Mouse (Mus musculus) heart, embryonic 10.5 days (tissue): ENCODE measurements around the gene Olfr509. TPM values are rescaled to one million over a fixed set of nuclear protein-coding genes. Genes with fewer than 3 reads are reported as not detected.
"Not testable (repeated sequence)": the region's sequence is repeated elsewhere in the genome, so short reads cannot be mapped to it uniquely, and the experiment has no call there.

Experiments used
- DNase-seq: peaks from one replicate; pipeline ENCODE4 v3.0.0-alpha.2; 2017; ENCODE audit warnings: low spot score
- H3K27ac ChIP-seq: fragments of 300-500 bp; sonication (generic); 2 replicates; pipeline ENCODE4 v1.5.1; 2016; ENCODE audit warnings: mild to moderate bottlenecking
- H3K27me3 ChIP-seq: fragments of 300-500 bp; sonication (generic); 2 replicates; pipeline ENCODE4 v1.6.1; 2016; ENCODE audit warnings: mild to moderate bottlenecking; ENCODE audit not compliant: poor library complexity, insufficient read depth, severe bottlenecking
- H3K36me3 ChIP-seq: fragments of 300-500 bp; sonication (generic); 2 replicates; pipeline ENCODE4 v1.6.1; 2016; ENCODE audit warnings: mild to moderate bottlenecking, moderate library complexity
- H3K4me1 ChIP-seq: fragments of 300-500 bp; sonication (generic); 2 replicates; pipeline ENCODE4 v1.6.1; 2016; ENCODE audit warnings: mild to moderate bottlenecking
- H3K4me3 ChIP-seq: fragments of 300-500 bp; sonication (generic); 2 replicates; pipeline ENCODE4 v1.5.1; 2016; ENCODE audit warnings: mild to moderate bottlenecking, moderate library complexity
- H3K9me3 ChIP-seq: fragments of 300-500 bp; sonication (generic); 2 replicates; pipeline ENCODE4 v1.6.1; 2016; ENCODE audit warnings: mild to moderate bottlenecking, moderate library complexity
- WGBS: fragments of 180-500 bp; shearing (Covaris S2); methylation state at CpG from one replicate; pipeline ENCODE4 v1.1.7; 2016; 5-methylcytosine and 5-hydroxymethylcytosine counted together
- polyA plus RNA-seq: library from polyadenylated mRNA; unstranded; fragments of >200 nt; fragmentation: Nextera tagmentation; extraction: Ambion mirVana; gene quantifications from 2 replicates; pipeline ENCODE4 v1.2.1, GENCODE M21; 2016

The Olfr509 gene
- not detected in 2 replicates for polyA plus RNA-seq

DNA sequence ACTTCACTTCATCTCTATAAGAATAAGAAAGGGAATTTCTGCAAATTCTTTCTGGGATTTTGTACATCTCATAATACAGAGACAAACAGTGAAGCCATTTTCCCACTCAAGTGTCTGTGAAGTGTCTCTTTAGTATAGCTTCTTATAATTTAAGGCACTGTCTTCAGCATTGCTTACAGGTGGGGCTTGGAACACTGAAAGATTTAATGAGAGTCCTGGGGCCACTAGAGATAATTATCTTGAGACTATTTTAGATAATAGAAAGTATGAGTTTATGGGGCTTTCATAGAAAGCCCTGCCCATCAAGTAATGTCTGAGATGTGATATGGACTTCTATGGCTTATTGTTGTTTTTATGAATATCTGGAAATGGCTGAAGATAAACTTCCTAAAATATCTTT lies at the start of gene Olfr509:
Gene Olfr509, minus strand, starts transcription at position 101 of the 400 bp plus-strand sequence.
- Histone ChIP-seq H3K36me3 (no peaks in the 10 kb centered on the region), H3K4me1 (no peaks in the 10 kb centered on the region), H3K4me3 (no peak within 1 kb of the TSS), H3K27ac (no peak within 1 kb of the TSS), H3K9me3 (no peaks in the 10 kb centered on the region), H3K27me3 (no peaks in the 10 kb centered on the region)
- no peak for DNase-seq

DNA sequence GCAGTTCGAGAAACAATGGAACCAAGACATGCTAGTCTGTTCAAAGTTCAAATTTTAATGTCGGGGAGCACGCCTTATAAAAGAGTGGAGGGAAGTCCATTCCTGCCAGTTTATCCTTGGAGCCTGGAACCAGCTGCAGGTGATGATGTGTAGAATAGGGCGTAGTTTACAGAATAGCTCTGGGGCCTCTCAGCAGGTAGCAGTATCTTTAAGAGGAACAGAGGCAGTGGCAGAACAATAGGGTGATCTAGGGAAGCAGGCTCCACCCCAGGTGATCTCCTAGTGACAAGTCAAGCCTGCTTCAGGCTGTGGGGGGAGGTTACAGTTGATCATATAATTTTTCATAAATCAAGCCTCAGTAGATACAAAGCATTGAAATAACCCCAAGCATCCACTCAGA lies 27.2 kb upstream of the Olfr509 start:
- H3K9me3 ChIP-seq = peaks cover 2% of the 10 kb centered on the region; the same call in 1 of the 2 replicates
- 69% methylated on average over 4 of the region's 4 CpGs for WGBS

DNA sequence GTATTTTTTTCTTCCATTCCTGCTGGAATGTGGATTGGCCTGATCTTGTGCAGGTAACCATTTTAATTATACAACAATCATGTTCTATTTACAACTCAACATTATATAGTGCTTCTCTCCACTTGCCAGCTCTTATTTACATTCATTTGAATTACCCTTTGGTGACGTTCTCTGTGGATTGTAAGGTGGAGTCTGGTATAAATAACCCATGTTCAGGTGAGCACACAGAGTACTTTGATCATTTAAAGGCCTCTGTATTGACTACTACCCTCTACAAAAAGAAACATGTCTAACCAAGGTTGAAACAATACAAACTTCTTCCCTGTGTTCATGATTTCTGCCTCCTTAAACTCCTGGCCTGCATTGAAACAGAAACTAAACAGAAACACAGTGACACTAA lies 19.4 kb upstream of the Olfr509 start:
- Histone ChIP-seq H3K9me3 (no peaks in the 10 kb centered on the region), H3K27ac (no peak overlapping the region), H3K36me3 (no peaks in the 10 kb centered on the region), H3K4me3 (no peak overlapping the region), H3K27me3 (no peaks in the 10 kb centered on the region), H3K4me1 (no peaks in the 10 kb centered on the region)
- no peak for DNase-seq
- WGBS = 57% methylated on average over 1 of the region's 1 CpGs

More for the DNA sequence above, 27.2 kb upstream of the Olfr509 start:
- H3K4me1 ChIP-seq = no peaks in the 10 kb centered on the region
- H3K27me3 ChIP-seq = no peaks in the 10 kb centered on the region
- no peaks in the 10 kb centered on the region for H3K36me3 ChIP-seq
- H3K4me3 ChIP-seq = no peak overlapping the region
- no peak overlapping the region for H3K27ac ChIP-seq
- DNase-seq = no peak

DNA sequence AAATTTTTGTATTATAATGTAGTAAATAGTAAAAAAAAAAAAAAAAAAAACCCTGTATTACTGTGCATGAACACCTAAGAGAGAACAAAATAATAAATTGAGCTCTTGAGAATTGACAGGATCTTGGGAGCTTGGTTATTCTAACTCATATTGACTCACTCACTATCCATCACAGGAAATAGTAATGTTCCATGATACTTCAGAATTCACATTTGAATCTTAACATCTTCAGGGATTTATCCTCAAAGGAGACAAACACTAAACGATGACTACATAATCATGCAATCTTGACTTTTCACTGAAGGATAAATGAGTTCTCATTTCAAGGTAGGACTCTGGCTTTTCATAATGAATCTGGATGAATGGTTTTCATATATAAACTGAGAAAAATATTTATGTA lies 14.4 kb upstream of the Olfr509 start, which contains the start of gene Olfr510:
Gene Olfr510, plus strand, starts transcription at position 301 of the 400 bp plus-strand sequence.
- no peaks in the 10 kb centered on the region for H3K9me3 ChIP-seq
- H3K27me3 ChIP-seq = no peaks in the 10 kb centered on the region
- no peak within 1 kb of the TSS for H3K4me3 ChIP-seq
- WGBS = 88% methylated on average over 1 of the region's 1 CpGs
- H3K4me1 ChIP-seq = no peaks in the 10 kb centered on the region
- H3K36me3 ChIP-seq = no peaks in the 10 kb centered on the region
- no peak for DNase-seq
- no peak within 1 kb of the TSS for H3K27ac ChIP-seq

DNA sequence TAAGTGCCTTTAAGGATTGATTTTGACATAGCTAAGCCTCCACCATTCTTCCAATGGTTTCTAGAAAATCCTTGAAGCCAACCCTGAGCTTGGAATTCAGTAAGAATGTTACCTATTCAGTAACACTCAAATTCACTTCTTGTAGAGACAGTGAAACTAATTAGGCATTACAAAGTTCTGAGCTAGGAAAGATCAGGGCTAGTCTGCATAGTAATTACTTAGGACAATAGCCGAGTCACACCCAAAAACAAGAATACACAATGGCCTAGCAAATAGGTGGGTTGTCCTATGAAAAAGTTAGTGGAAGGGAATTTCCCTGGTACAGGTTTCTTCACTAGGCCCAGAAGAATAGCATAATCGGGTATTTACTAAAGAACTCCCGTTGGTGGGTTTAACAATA lies 10.7 kb upstream of the Olfr509 start:
- no peaks in the 10 kb centered on the region for H3K36me3 ChIP-seq
- H3K27me3 ChIP-seq = no peaks in the 10 kb centered on the region
- no peak overlapping the region for H3K4me3 ChIP-seq
- no peak overlapping the region for H3K27ac ChIP-seq
- 0 out of 2 replicates have a peak, but pooled peaks cover 3% of the 10 kb centered on the region for H3K9me3 ChIP-seq
- no peak for DNase-seq
- WGBS = 88% methylated on average over 3 of the region's 3 CpGs
- H3K4me1 ChIP-seq = no peaks in the 10 kb centered on the region

DNA sequence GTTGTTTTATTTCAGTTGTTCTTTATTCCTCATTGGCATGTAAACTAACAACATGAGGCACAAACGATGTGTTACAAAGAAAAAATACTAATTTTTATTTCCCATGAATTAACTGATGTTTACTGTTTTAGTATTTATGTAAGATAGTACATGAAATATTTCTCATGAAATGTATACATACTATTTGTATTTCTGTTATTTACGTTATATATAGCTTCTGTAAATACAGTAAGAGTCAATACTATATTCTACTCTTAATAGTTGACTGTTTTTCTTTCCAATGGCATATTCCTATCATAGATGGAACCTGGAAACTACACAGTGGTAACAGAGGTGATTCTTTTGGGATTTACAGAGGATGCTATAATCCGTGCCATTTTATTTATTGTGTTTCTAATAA lies 22.0 kb downstream of the Olfr509 start, which contains the start of gene Olfr508:
Gene Olfr508, plus strand, starts transcription at position 301 of the 400 bp plus-strand sequence.
- H3K27me3 ChIP-seq = no peaks in the 10 kb centered on the region
- H3K4me3 ChIP-seq = no peak within 1 kb of the TSS
- no peaks in the 10 kb centered on the region for H3K9me3 ChIP-seq
- H3K4me1 ChIP-seq = no peaks in the 10 kb centered on the region
- WGBS = 80% methylated on average over 3 of the region's 3 CpGs
- no peak within 1 kb of the TSS for H3K27ac ChIP-seq
- no peak for DNase-seq
- no peaks in the 10 kb centered on the region for H3K36me3 ChIP-seq

DNA sequence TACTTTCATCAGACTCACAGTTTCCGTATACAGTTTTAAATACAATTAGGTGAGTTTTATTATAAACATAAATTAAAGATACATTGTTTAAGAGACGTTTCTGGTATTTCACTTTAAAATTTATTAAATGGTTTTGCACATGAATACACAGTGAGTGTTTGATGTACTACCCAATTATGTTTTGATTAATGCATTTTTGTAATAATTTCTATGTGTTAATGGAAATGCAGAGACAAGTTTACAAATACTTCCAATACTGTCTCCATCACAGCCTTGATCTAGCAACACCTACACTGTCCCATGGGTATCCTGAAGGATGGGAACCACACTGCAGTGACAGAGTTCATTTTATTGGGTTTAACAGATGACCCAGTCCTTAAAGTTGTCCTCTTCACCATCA lies 30.2 kb downstream of the Olfr509 start, which contains the start of gene Olfr507:
Gene Olfr507, plus strand, starts transcription at position 301 of the 400 bp plus-strand sequence.
- Histone ChIP-seq H3K4me3 (no peak within 1 kb of the TSS), H3K27me3 (no peaks in the 10 kb centered on the region), H3K36me3 (no peaks in the 10 kb centered on the region), H3K9me3 (no peaks in the 10 kb centered on the region), H3K4me1 (no peaks in the 10 kb centered on the region), H3K27ac (no peak within 1 kb of the TSS)
- 74% methylated on average over 2 of the region's 2 CpGs for WGBS
- no peak for DNase-seq

DNA sequence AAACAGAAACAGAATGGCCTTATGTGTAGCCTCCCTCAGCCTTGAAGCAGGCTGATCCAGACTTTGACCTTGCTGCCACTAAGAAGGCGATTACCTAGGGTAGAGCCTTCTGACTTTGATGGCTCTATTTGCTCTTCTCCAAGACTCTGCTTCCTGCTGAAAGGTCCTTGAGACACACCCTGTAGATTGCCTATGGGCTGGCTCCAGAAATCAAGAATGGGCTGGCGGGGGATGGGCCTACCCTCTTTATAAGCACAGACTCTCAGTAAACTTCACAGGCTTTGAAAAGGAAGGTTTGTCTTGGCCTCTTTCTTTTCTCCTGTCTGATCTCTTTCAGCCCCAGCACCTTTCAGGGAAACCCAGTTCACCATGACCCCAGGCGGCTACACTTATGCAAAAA lies 34.9 kb downstream of the Olfr509 start:
- WGBS = 71% methylated on average over 3 of the region's 3 CpGs
- H3K4me3 ChIP-seq, H3K4me1 ChIP-seq, DNase-seq, H3K9me3 ChIP-seq, H3K36me3 ChIP-seq, H3K27ac ChIP-seq, H3K27me3 ChIP-seq: not testable (repeated sequence)

DNA sequence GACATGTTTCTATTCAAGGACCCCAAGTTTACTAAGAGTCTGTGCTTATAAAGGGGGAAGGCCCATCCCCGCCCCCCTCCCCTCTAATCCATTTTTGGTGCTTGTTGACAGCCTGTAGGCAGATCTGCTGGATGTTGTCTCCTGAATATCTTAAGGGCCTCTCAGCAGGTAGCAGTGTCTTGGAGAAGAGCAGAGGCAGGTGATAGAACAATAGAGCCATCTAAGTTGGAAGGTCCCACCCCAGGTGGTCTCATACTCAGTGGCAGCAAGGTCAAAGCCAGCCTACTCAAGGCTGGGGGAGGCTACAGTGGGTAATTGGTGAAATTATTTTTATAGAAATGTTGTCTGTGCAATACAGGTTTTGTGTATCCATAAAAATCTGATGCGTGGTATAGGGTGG lies 37.6 kb downstream of the Olfr509 start:
- 76% methylated on average over 2 of the region's 2 CpGs for WGBS
- Histone ChIP-seq H3K4me1 (no peaks in the 10 kb centered on the region), H3K36me3 (no peaks in the 10 kb centered on the region), H3K9me3 (no peaks in the 10 kb centered on the region), H3K27ac (no peak overlapping the region), H3K27me3 (no peaks in the 10 kb centered on the region), H3K4me3 (no peak overlapping the region)
- DNase-seq = no peak

DNA sequence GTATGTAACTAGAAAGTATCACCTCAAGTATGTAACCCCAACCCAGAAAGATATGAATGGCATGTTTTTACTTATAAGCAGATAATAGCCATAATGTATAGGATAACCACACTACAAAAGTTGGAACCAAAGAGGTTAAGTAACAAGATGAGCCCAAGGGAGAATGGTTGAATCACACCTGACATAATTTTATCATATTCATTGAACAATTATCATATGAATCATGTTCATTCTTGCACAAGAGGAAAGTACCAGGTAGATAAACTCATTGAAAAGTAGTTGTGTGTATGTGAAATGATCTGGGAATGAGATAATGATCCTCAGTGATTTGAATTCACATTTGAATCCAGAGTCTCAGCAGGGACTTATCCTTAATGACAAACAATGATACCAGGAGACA lies 41.2 kb downstream of the Olfr509 start, which contains the start of gene Olfr506:
Gene Olfr506, plus strand, starts transcription at position 301 of the 400 bp plus-strand sequence.
- Histone ChIP-seq H3K27ac (no peak within 1 kb of the TSS), H3K9me3 (no peaks in the 10 kb centered on the region), H3K4me3 (no peak within 1 kb of the TSS), H3K4me1 (no peaks in the 10 kb centered on the region), H3K27me3 (no peaks in the 10 kb centered on the region), H3K36me3 (no peaks in the 10 kb centered on the region)
- DNase-seq = no peak

DNA sequence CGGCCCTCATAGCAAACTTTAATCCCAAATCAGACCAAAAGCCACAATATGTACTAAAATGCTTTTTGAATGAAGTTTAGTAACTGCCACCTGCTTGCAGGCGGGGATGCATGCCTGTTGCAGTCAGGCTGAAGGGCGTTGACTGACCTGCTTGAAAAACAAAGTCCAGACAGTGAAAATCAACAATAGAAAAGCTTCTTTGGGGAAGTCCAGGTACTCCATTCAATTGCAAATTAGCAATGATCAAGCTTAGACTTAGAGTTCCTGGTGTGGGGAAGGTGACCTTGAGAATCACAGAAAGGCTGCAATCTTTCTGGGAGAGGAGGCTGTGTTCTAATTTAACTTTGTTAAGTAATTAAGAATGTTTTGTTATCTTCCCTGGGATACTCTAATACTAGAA lies 49.8 kb downstream of the Olfr509 start:
- not testable (repeated sequence) for DNase-seq, H3K27me3 ChIP-seq, H3K36me3 ChIP-seq, H3K4me1 ChIP-seq, H3K4me3 ChIP-seq, H3K27ac ChIP-seq, H3K9me3 ChIP-seq
- WGBS = 75% methylated on average over 3 of the region's 3 CpGs

Other genes starting within 250 kb of the Olfr509 start
- not detected in 2 replicates for gene Olfr497, start 231.5 kb downstream of the Olfr509 start, polyA plus RNA-seq
- gene Olfr498, start 186.6 kb downstream of the Olfr509 start, polyA plus RNA-seq = not detected in 2 replicates
- not detected in 2 replicates for gene Olfr502, start 126.8 kb downstream of the Olfr509 start, polyA plus RNA-seq
- not detected in 2 replicates for gene Olfr503, start 107.4 kb downstream of the Olfr509 start, polyA plus RNA-seq
- not detected in 2 replicates for gene Olfr504, start 86.1 kb downstream of the Olfr509 start, polyA plus RNA-seq
- gene Olfr506, start 41.1 kb downstream of the Olfr509 start, polyA plus RNA-seq = not detected in 2 replicates
- gene Olfr507, start 30.1 kb downstream of the Olfr509 start, polyA plus RNA-seq = not detected in 2 replicates
- gene Olfr508, start 21.9 kb downstream of the Olfr509 start, polyA plus RNA-seq = not detected in 2 replicates
- not detected in 2 replicates for gene Olfr510, start 14.5 kb upstream of the Olfr509 start, polyA plus RNA-seq
- not detected in 2 replicates for gene Olfr512, start 61.4 kb upstream of the Olfr509 start, polyA plus RNA-seq
- gene Olfr513, start 99.1 kb upstream of the Olfr509 start, polyA plus RNA-seq = not detected in 2 replicates
- gene Olfr514, start 174.1 kb upstream of the Olfr509 start, polyA plus RNA-seq = not detected in 2 replicates
- gene Olfr516, start 198.6 kb upstream of the Olfr509 start, polyA plus RNA-seq = not detected in 2 replicates
- not detected in 2 replicates for gene Olfr517, start 220.5 kb upstream of the Olfr509 start, polyA plus RNA-seq
- not detected in 2 replicates for gene Olfr518, start 233.1 kb upstream of the Olfr509 start, polyA plus RNA-seq
- not detected in 2 replicates for gene Olfr519, start 242.5 kb upstream of the Olfr509 start, polyA plus RNA-seq